Mouse (Mus musculus): ENCODE results near the gene Cd109. TPM values are rescaled to one million over a fixed set of nuclear protein-coding genes. Genes with fewer than 3 reads are reported as not detected.

Gene Cd109
- total and polyA plus RNA-seq, 3 experiments, result 0.09 to 0.82 (median 0.28) TPM

- DNase-seq, result peak; percentile 29
These were observed 30.8 kb downstream of the Cd109 start for GRCm38 (mm10) chr9:78646008-78646777.

GRCm38 (mm10) chr9:78648641-78649040 is 33.3 kb downstream of the Cd109 start:
- DNase-seq, result peak; percentile 42

GRCm38 (mm10) chr9:78649398-78649797 is 34.1 kb downstream of the Cd109 start:
- DNase-seq, result no peak

- DNase-seq, result no peak
These were observed 42.2 kb downstream of the Cd109 start for GRCm38 (mm10) chr9:78657564-78657963.

GRCm38 (mm10) chr9:78671446-78671985 is 56.2 kb downstream of the Cd109 start:
- no peak for DNase-seq

GRCm38 (mm10) chr9:78700691-78701090 is 85.3 kb downstream of the Cd109 start:
- peak; percentile 43 for DNase-seq

GRCm38 (mm10) chr9:78702509-78703239 is 87.3 kb downstream of the Cd109 start:
- DNase-seq, result no peak

GRCm38 (mm10) chr9:78720888-78721798 is 105.8 kb downstream of the Cd109 start:
- DNase-seq, result no peak

GRCm38 (mm10) chr9:78731931-78732330 is 116.6 kb downstream of the Cd109 start:
- DNase-seq, result no peak

- no peak for DNase-seq
These were observed 120.2 kb downstream of the Cd109 start for GRCm38 (mm10) chr9:78735519-78735918.

- no peak for DNase-seq
These were observed 126.7 kb downstream of the Cd109 start for GRCm38 (mm10) chr9:78742012-78742411.

- no peak for DNase-seq
These were observed 134.9 kb downstream of the Cd109 start for GRCm38 (mm10) chr9:78750246-78750645.

Other genes with a start within 250 kb of the Cd109 start
- not detected for gene Dppa5a, start 247.4 kb upstream of the Cd109 start, total RNA-seq (2021)
- not detected in 2 replicates for gene Dppa5a, start 247.4 kb upstream of the Cd109 start, polyA plus RNA-seq (2012; rRNA removed)
- gene Ooep, start 236.8 kb upstream of the Cd109 start, total RNA-seq (2021), result not detected
- 0.08 TPM in 1 of 2 replicates, not detected in the other for gene Ooep, start 236.8 kb upstream of the Cd109 start, polyA plus RNA-seq (2012; rRNA removed)
- gene Ddx43, start 219.8 kb upstream of the Cd109 start, total RNA-seq (2021), result not detected
- gene Ddx43, start 219.8 kb upstream of the Cd109 start, polyA plus RNA-seq (2012; rRNA removed), result 0.06 TPM in 1 of 2 replicates, not detected in the other
- gene Cgas, start 172.3 kb upstream of the Cd109 start, total RNA-seq (2021), result under 1 TPM; 0.52 to 0.73 TPM
- gene Cgas, start 172.3 kb upstream of the Cd109 start, polyA plus RNA-seq (2012; rRNA removed), result 0.49 and 0.67 TPM in 2 replicates
- gene Mto1, start 167.3 kb upstream of the Cd109 start, total RNA-seq (2021), result 10 to 100 TPM; 26.6 to 27.7 TPM
- gene Mto1, start 167.3 kb upstream of the Cd109 start, polyA plus RNA-seq (2012; rRNA removed), result 57.4 and 76.5 TPM in 2 replicates
- not detected for gene Gm17324, start 166.8 kb upstream of the Cd109 start, total RNA-seq (2021)
- 0.95 and 1.5 TPM in 2 replicates for gene Gm17324, start 166.8 kb upstream of the Cd109 start, polyA plus RNA-seq (2012; rRNA removed)
- 1,000 to 10,000 TPM; 6,873 to 9,883 TPM for gene Eef1a1, start 126.4 kb upstream of the Cd109 start, total RNA-seq (2021)
- 813 and 861 TPM in 2 replicates for gene Eef1a1, start 126.4 kb upstream of the Cd109 start, polyA plus RNA-seq (2012; rRNA removed)
- gene Slc17a5, start 27.5 kb upstream of the Cd109 start, total RNA-seq (2021), result 10 to 100 TPM in 1 of 2 experiments, 1 to 10 TPM in 1; 9.2 to 12.9 TPM
- 5.9 TPM in 2 replicates for gene Slc17a5, start 27.5 kb upstream of the Cd109 start, polyA plus RNA-seq (2012; rRNA removed)

Measured in adrenal gland, adult 2 months (tissue).